Mouse (Mus musculus) neural tube, embryonic 11.5 days (tissue): ENCODE measurements at regions not wholly inside any gene's neighbourhood (a gene's known extent, or its start where the extent isn't known, plus 50 kb on each side); places are given as distances from the start of the nearest gene placed in this dataset.

ENCODE experiments used
- ATAC-seq: fragments of 200-750 bp; cut with Nextera tagmentation; 2 replicates; pipeline ENCODE4 v1.8.0; 2017; ENCODE audit warnings: moderate number of reproducible peaks, mild to moderate bottlenecking, moderate TSS enrichment, moderate library complexity; ENCODE audit not compliant: insufficient read depth, low FRiP score, low TSS enrichment
- DNase-seq: peaks from one replicate; pipeline ENCODE4 v3.0.0-alpha.2; 2015; ENCODE audit warnings: low spot score
- H3K27ac ChIP-seq: fragments of 300-500 bp; sonication (generic); 2 replicates; pipeline ENCODE4 v1.5.1; 2014; ENCODE audit warnings: low read depth, mild to moderate bottlenecking, low read length
- H3K27me3 ChIP-seq: fragments of 300-500 bp; sonication (generic); 2 replicates; pipeline ENCODE4 v1.6.1; 2014; ENCODE audit warnings: mild to moderate bottlenecking, low read length, mixed read lengths; ENCODE audit not compliant: control insufficient read depth, insufficient read depth
- H3K36me3 ChIP-seq: fragments of 300-500 bp; sonication (generic); 2 replicates; pipeline ENCODE4 v1.6.1; 2014; ENCODE audit warnings: mild to moderate bottlenecking, low read length, moderate library complexity, mixed read lengths; ENCODE audit not compliant: control insufficient read depth, insufficient read depth
- H3K4me1 ChIP-seq: fragments of 300-500 bp; sonication (generic); 2 replicates; pipeline ENCODE4 v1.6.1; 2014; ENCODE audit warnings: low read length, mixed read lengths; ENCODE audit not compliant: control insufficient read depth, insufficient read depth
- H3K4me2 ChIP-seq: fragments of 300-500 bp; sonication (generic); 2 replicates; pipeline ENCODE4 v1.6.1; 2014; ENCODE audit warnings: low read depth, mild to moderate bottlenecking, moderate library complexity
- H3K4me3 ChIP-seq: fragments of 300-500 bp; sonication (generic); 2 replicates; pipeline ENCODE4 v1.5.1; 2014; ENCODE audit warnings: low read depth, low read length
- H3K9ac ChIP-seq: fragments of 300-500 bp; sonication (generic); 2 replicates; pipeline ENCODE4 v1.6.1; 2014; ENCODE audit warnings: mild to moderate bottlenecking, low read length
- H3K9me3 ChIP-seq: fragments of 300-500 bp; sonication (generic); 2 replicates; pipeline ENCODE4 v1.6.1; 2016; ENCODE audit warnings: low read length; ENCODE audit not compliant: control insufficient read depth
- WGBS: fragments of 180-500 bp; shearing (Covaris S2); extraction: QIAGEN DNeasy Blood & Tissue Kit; methylation state at CpG from one replicate; pipeline ENCODE4 v1.1.7; 2014; 5-methylcytosine and 5-hydroxymethylcytosine counted together

DNA sequence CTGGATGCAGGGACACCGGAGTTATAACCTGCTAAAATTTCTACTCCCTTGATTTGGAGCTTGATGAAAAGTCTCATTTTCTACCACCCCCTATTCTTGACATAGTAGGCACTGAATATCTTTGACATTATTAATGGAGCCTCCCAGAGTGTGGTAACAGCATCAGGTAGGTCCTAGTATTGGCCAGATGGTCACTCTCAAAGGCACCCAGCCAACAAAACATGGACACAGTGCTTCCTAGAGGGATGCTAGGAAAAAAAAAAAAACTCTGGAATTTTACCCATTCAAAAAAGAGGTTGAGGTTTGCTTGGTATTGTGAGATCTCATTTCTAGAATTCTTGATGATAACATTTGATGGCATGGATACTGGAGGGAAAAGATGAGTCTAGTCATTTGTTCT lies 740.8 kb downstream of the Epm2a start:
- Histone ChIP-seq H3K27me3 (no peaks in the 10 kb centered on the region), H3K36me3 (no peaks in the 10 kb centered on the region), H3K27ac (no peak overlapping the region), H3K9me3 (no peaks in the 10 kb centered on the region), H3K4me1 (no peaks in the 10 kb centered on the region), H3K4me2 (no peak overlapping the region), H3K4me3 (no peak overlapping the region), H3K9ac (no peak overlapping the region)
- WGBS = 100% methylated on average over 1 of the region's 1 CpGs
- ATAC-seq = no peak
- DNase-seq = no peak

DNA sequence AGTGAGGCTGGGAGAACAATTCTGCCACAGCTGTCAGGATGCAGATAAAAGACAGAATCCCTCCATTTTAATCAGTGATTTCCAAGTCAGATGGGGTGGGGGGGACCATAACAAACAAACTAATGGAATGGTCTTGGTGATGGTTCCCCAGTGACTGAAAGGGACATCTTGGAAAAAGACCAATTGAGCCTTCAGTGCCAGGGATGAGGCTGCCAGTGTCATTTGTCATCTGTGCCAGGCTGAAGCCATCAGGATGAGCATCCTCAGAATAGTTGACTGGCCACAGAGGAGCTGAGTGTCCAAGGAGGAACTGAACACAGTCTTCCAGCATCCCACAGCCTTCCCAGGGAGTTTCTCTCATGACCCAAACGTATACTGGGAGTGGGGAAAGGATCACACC lies 749.3 kb downstream of the Epm2a start:
- ATAC-seq (no peak), DNase-seq (no peak)
- H3K27me3 ChIP-seq = no peaks in the 10 kb centered on the region
- no peak overlapping the region for H3K4me2 ChIP-seq
- WGBS = 75% methylated on average over 1 of the region's 1 CpGs
- no peak overlapping the region for H3K9ac ChIP-seq
- no peaks in the 10 kb centered on the region for H3K4me1 ChIP-seq
- no peak overlapping the region for H3K27ac ChIP-seq
- H3K36me3 ChIP-seq = no peaks in the 10 kb centered on the region
- no peak overlapping the region for H3K4me3 ChIP-seq
- no peaks in the 10 kb centered on the region for H3K9me3 ChIP-seq

DNA sequence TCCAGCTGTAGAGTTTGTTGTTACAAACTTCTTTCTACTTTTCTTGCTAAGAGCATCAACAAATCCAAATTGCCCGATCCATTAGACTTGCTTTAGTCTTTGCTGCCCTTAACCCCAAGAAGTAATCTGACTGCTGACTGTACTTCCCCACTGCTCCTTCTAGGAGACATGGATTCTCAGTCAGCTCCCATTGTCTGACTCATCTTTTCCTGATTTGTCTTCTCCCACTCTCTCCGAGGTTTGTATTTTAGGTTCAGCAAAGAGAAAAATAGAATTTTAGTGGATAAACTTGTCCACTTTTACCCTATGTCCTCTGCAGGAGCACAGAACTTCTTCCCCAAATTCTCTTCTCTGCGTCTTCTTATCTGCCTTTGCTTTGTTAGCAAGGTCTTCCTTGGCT lies 753.5 kb downstream of the Epm2a start:
- no peak overlapping the region for H3K4me3 ChIP-seq
- H3K27ac ChIP-seq = no peak overlapping the region
- ATAC-seq (no peak), DNase-seq (no peak)
- WGBS = 85% methylated on average over 3 of the region's 3 CpGs
- H3K27me3 ChIP-seq = no peaks in the 10 kb centered on the region
- H3K9me3 ChIP-seq = no peaks in the 10 kb centered on the region
- H3K9ac ChIP-seq = no peak overlapping the region
- no peak overlapping the region for H3K4me2 ChIP-seq
- H3K36me3 ChIP-seq = no peaks in the 10 kb centered on the region
- H3K4me1 ChIP-seq = no peaks in the 10 kb centered on the region

DNA sequence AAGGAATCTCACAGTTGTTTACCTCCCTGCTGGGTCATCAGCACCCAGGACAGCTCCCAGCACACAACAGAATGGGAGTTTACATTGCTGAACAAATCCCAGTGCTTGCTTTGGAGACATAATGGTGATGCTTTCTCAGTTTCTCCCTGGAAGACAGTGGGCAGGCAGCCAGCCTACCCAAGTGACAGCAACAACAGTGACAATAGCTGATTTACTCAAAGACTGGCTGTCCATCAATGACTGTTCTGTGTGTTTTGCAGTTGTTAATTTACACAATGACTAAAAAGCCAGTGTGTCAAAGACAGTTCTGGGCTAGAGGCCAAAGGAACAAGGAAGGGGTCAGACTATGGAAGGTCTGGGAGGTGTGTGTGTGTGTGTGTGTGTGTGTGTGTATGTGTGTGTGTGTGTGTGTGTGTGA lies 762.2 kb downstream of the Utrn start:
- Histone ChIP-seq H3K4me2 (no peak overlapping the region), H3K27ac (no peak overlapping the region), H3K9me3 (no peaks in the 10 kb centered on the region), H3K27me3 (no peaks in the 10 kb centered on the region), H3K9ac (no peak overlapping the region), H3K36me3 (no peaks in the 10 kb centered on the region), H3K4me3 (no peak overlapping the region), H3K4me1 (no peaks in the 10 kb centered on the region)
- DNase-seq = peak; percentile 51
- 0 out of 2 replicates have a peak, but pooled peaks have one; percentile 44 for ATAC-seq

DNA sequence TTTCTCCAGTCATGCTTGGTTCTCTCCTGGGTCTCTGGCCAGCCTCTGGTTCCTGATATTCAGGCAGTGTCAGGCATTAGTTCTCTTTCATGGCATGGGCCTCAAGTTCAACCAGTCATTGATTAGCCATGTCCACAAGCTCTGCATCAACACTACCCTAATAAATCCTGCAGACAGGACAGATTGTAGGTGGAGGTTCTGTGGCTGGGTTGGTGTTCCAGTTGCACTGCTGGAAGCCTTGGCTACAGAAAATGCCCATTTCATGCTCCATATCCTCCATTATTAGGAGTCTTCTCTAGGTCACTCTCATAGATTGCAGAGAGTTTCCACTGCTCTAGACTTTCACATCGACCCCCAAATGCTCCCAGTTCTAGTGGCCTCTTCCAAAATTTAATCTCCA lies 757.4 kb downstream of the Utrn start:
- 79% methylated on average over 1 of the region's 1 CpGs for WGBS
- Histone ChIP-seq H3K27me3 (no peaks in the 10 kb centered on the region), H3K36me3 (no peaks in the 10 kb centered on the region), H3K4me1 (no peaks in the 10 kb centered on the region), H3K27ac (no peak overlapping the region), H3K9me3 (no peaks in the 10 kb centered on the region), H3K9ac (no peak overlapping the region), H3K4me3 (no peak overlapping the region), H3K4me2 (no peak overlapping the region)
- DNase-seq (no peak), ATAC-seq (no peak)

DNA sequence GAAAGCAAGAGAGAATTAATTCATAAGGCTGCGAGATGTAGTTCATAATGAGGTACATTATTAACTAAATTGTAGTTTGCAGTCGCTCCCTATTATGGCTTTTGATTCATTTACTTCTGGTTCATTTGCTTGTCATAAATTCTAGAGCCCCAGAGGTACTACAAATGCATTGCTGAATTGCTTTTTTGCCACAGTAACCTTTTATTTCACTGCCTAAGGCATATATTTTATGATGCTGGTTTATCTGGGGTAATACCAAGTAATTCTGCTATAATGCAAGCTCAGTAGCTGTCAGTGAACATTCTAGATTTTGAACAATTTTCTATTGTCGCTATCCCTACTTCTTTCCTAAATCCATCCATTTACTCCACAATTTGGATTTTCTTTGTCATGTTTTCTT lies 753.4 kb downstream of the Utrn start:
- 79% methylated on average over 3 of the region's 3 CpGs for WGBS
- DNase-seq = no peak
- Histone ChIP-seq H3K4me2 (no peak overlapping the region), H3K4me1 (no peaks in the 10 kb centered on the region), H3K4me3 (no peak overlapping the region), H3K27me3 (no peaks in the 10 kb centered on the region), H3K36me3 (no peaks in the 10 kb centered on the region), H3K9me3 (no peaks in the 10 kb centered on the region), H3K27ac (no peak overlapping the region), H3K9ac (no peak overlapping the region)
- ATAC-seq = no peak

DNA sequence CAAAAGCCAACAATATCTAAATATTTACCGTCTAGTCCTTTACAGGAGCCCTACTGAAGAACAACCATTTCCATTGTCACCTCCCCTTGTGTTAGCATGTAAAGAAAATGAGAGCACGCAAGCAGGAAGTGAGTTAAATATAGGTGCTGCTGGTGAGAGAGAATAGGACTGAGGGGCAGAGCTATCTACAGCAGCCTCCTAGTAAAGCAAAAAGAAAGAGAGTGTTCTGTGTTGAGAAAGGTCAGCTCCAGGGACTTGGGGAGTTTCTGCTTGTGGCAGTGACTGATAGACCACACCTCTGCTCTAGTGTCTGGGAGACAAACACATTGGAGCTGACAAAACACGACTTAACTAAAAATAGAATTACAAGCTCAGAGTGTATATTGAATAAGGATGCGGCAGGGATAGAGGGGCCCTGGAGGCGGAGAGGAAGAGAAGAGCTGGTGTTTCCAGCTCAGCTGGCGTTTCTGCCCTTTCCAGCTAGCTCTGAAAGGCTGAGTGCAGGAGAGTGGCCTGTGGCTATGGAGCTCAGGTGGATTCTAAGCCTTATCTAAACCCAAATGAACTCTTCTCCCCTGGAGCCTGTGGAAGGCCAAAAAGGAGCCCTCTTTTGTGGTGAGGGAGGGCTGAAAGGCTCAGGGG lies 752.4 kb downstream of the Utrn start:
- Histone ChIP-seq H3K9me3 (no peaks in the 10 kb centered on the region), H3K27ac (no peak overlapping the region), H3K4me1 (no peaks in the 10 kb centered on the region), H3K9ac (no peak overlapping the region), H3K36me3 (no peaks in the 10 kb centered on the region), H3K27me3 (no peaks in the 10 kb centered on the region), H3K4me2 (no peak overlapping the region), H3K4me3 (no peak overlapping the region)
- ATAC-seq = no peak
- no peak for DNase-seq
- 69% methylated on average over 6 of the region's 6 CpGs for WGBS

DNA sequence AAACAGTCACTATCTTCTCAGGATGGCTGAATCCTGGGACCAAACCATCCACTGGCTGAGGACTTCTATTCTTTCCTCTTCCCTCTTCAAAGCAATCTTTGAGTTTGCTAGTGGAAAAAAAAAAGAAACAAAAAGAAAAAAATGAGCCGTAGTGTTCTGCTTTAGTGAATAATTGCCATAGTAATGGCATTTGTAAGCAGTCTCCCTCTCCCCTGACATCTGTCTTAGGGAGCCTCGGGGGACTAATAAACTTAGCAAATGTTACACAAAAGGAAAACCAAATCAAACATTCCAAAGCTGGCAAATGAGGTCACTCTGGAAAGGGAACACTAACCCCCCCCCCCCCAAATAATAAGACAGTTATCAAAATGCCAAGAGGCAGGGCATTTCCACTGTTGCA lies 744.9 kb downstream of the Utrn start:
- Histone ChIP-seq H3K4me1 (no peaks in the 10 kb centered on the region), H3K4me3 (no peak overlapping the region), H3K27me3 (no peaks in the 10 kb centered on the region), H3K27ac (no peak overlapping the region), H3K36me3 (no peaks in the 10 kb centered on the region), H3K9ac (no peak overlapping the region), H3K9me3 (no peaks in the 10 kb centered on the region), H3K4me2 (no peak overlapping the region)
- WGBS = 42% methylated on average over 2 of the region's 2 CpGs
- no peak for DNase-seq
- no peak for ATAC-seq

DNA sequence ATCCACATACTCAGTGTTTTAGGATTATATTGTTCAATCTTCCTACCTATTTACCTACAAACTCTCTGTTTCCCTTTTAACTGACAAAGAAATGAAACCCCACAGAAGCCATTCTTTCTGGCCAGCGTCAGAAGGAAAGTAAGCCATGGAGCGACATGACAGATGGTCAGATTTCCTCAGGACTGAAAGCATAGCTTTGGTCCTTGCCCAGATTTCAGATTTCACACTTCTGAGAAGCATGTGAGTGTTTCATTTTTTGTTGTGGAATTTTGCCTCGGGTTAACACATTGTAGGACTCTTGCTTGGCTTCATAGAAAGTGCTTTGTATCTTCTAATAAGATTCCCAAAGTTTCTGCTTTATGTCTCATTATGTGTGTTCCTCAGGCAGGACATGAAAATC lies 739.7 kb downstream of the Utrn start:
- no peak overlapping the region for H3K4me2 ChIP-seq
- H3K4me1 ChIP-seq = no peaks in the 10 kb centered on the region
- DNase-seq (no peak), ATAC-seq (no peak)
- no peak overlapping the region for H3K9ac ChIP-seq
- H3K4me3 ChIP-seq = no peak overlapping the region
- no peaks in the 10 kb centered on the region for H3K9me3 ChIP-seq
- no peaks in the 10 kb centered on the region for H3K36me3 ChIP-seq
- 66% methylated on average over 3 of the region's 3 CpGs for WGBS
- no peaks in the 10 kb centered on the region for H3K27me3 ChIP-seq
- H3K27ac ChIP-seq = no peak overlapping the region
